Mouse (Mus musculus): Measurements from ENCODE around the gene Gzmn.
"Not testable (repeated sequence)": the region's sequence is repeated elsewhere in the genome, so short reads cannot be mapped to it uniquely, and the experiment has no call there.

GRCm38 (mm10) chr14:56159479-56159878 is 14.9 kb downstream of the Gzmn start, which contains the start of gene Gzmg:
- not testable (repeated sequence) for TF ChIP-seq CTCF (IDR thresholded peaks at IDR 0.05; ENCODE audit: low read depth, low read length); GATA1 (IDR thresholded peaks at IDR 0.05; ENCODE audit: borderline replicate concordance, low read length); POLR2AphosphoS5 (IDR thresholded peaks at IDR 0.05; ENCODE audit: insufficient replicate concordance, low read depth, low read length)

All from G1E (cell line).